Mouse (Mus musculus) liver, embryonic 14.5 days (tissue): Measurements from ENCODE around the gene Rdh19. TPM values are rescaled to one million over a fixed set of nuclear protein-coding genes. Genes with fewer than 3 reads are reported as not detected.
A peak's percentile ranks its signal among the peaks of the same experiment; 100 is the strongest.
"Not testable (repeated sequence)": the region's sequence is repeated elsewhere in the genome, so short reads cannot be mapped to it uniquely, and the experiment has no call there.

Experiments
- ATAC-seq: fragments of 200-750 bp; cut with Nextera tagmentation; 2 replicates; pipeline ENCODE4 v1.8.0; 2017; ENCODE audit warnings: moderate number of reproducible peaks, mild to moderate bottlenecking, moderate library complexity; ENCODE audit not compliant: insufficient read depth
- DNase-seq, 3 experiments: peaks; one replicate each; pipeline ENCODE4 v3.0.0-alpha.2; 2012 to 2013; ENCODE audit warnings: low read depth in 3 of 3, low spot score in 3 of 3
- H3K27ac ChIP-seq: fragments of 300-500 bp; sonication (generic); 2 replicates; pipeline ENCODE4 v1.5.1; 2014; ENCODE audit warnings: moderate library complexity, mild to moderate bottlenecking, control low read depth, inconsistent platforms
- H3K27me3 ChIP-seq: fragments of 300-500 bp; sonication (generic); 2 replicates; pipeline ENCODE4 v1.6.1; 2014; ENCODE audit warnings: mild to moderate bottlenecking, low read length, moderate library complexity; ENCODE audit not compliant: control insufficient read depth, insufficient read depth
- H3K36me3 ChIP-seq: fragments of 300-500 bp; sonication (generic); replicated peaks from 2 replicates; pipeline ENCODE4 v1.6.1; 2014; ENCODE audit warnings: low read depth; ENCODE audit not compliant: control insufficient read depth, insufficient read depth
- H3K4me1 ChIP-seq, 2 experiments: fragments of 200-500 bp in 1 of 2; fragments of 300-500 bp in 1 of 2; sonication (generic) in 1 of 2; replicated peaks; 2 replicates each; pipeline ENCODE4 v1.6.1; 2012 to 2014; ENCODE audit warnings: antibody characterized with exemption in 1 of 2, inconsistent platforms in 1 of 2, low read length in 1 of 2; ENCODE audit not compliant: control insufficient read depth in 2 of 2, insufficient read depth in 2 of 2
- H3K4me2 ChIP-seq: fragments of 300-500 bp; sonication (generic); 2 replicates; pipeline ENCODE4 v1.6.1; 2014; ENCODE audit warnings: low read depth, mild to moderate bottlenecking, control low read depth, moderate library complexity
- H3K4me3 ChIP-seq, 2 experiments: fragments of 200-500 bp in 1 of 2; fragments of 300-500 bp in 1 of 2; sonication (generic) in 1 of 2; 2 replicates each; pipeline ENCODE4 v1.5.1; 2012 to 2014; ENCODE audit warnings: low read depth in 2 of 2, low read length in 2 of 2, mild to moderate bottlenecking in 2 of 2, control low read depth in 1 of 2, inconsistent platforms in 1 of 2, moderate library complexity in 1 of 2; ENCODE audit not compliant: insufficient read depth in 1 of 2
- H3K9ac ChIP-seq: fragments of 300-500 bp; sonication (generic); replicated peaks from 2 replicates; pipeline ENCODE4 v1.6.1; 2014; ENCODE audit warnings: mild to moderate bottlenecking, control low read depth, moderate library complexity
- H3K9me3 ChIP-seq: fragments of 300-500 bp; sonication (generic); 2 replicates; pipeline ENCODE4 v1.6.1; 2016; ENCODE audit warnings: low read length, mixed read lengths; ENCODE audit not compliant: control insufficient read depth
- CTCF ChIP-seq: IDR thresholded peaks from 2 replicates; pipeline ENCODE4 v1.5.1; 2016; ENCODE audit warnings: antibody characterized with exemption, low read depth, control low read depth
- EP300 ChIP-seq: IDR thresholded peaks from 2 replicates; pipeline ENCODE4 v1.6.1; 2016; ENCODE audit warnings: antibody characterized with exemption, low read depth
- WGBS: fragments of 180-500 bp; shearing (Covaris S2); extraction: QIAGEN DNeasy Blood & Tissue Kit; methylation state at CpG from one replicate; pipeline ENCODE4 v1.1.7; 2014; ENCODE audit not compliant: insufficient replicate concordance; 5-methylcytosine and 5-hydroxymethylcytosine counted together
- polyA plus RNA-seq, 2 experiments: library from polyadenylated mRNA; depleted of rRNA in 1 of 2; stranded (reverse) in 1 of 2; unstranded in 1 of 2; fragments of >200 nt; fragmentation: Nextera tagmentation in 1 of 2; extraction: Ambion mirVana in 1 of 2; gene quantifications; 2 replicates each; pipeline versions ENCODE4 v1.2.1 to v1.2.3; 2012 to 2014

The Rdh19 gene
- polyA plus RNA-seq, 2 experiments: 0.03 TPM; not detected in 1

DNA sequence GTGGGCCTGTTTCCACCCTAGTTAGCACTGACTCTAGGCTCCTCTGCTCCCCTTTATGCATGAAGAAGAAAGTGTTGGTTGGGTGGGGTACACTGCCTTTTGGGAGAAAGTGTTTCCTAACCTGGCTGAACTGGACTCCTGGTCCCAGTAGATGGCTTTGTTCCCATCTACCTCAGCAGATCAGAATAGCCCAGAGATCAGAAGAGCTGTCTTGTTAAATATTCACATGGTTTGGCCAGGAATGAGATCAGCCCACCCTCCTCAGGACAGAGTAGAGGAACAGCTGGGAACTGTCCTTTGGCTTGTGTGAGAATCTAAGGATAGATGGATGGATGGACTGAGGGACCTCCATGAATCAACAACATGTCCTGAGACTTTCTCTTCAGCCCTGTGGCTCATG lies 33.8 kb upstream of the Rdh19 start:
- Histone ChIP-seq H3K4me2 (no peak overlapping the region), H3K36me3 (no peaks in the 10 kb centered on the region), H3K4me1 (no peaks in the 10 kb centered on the region), H3K27ac (no peak overlapping the region), H3K9ac (no peak overlapping the region), H3K9me3 (no peaks in the 10 kb centered on the region), H3K4me3 (no peak overlapping the region), H3K27me3 (no peaks in the 10 kb centered on the region)
- DNase-seq (no peak), ATAC-seq (no peak)
- no peak for TF ChIP-seq EP300
- TF ChIP-seq CTCF: no peak

GRCm38 (mm10) chr10:127817268-127817910 lies 32.3 kb upstream of the Rdh19 start:
- not testable (repeated sequence) for H3K4me1 ChIP-seq, DNase-seq, H3K9me3 ChIP-seq, H3K27me3 ChIP-seq, ATAC-seq, H3K9ac ChIP-seq, H3K4me2 ChIP-seq, H3K4me3 ChIP-seq, H3K27ac ChIP-seq, H3K36me3 ChIP-seq
- 59% methylated on average over 4 of the region's 4 CpGs for WGBS

GRCm38 (mm10) chr10:127821806-127822205 lies 27.9 kb upstream of the Rdh19 start:
- WGBS: 66% methylated on average over 2 of the region's 2 CpGs
- ATAC-seq, H3K4me2 ChIP-seq, H3K4me1 ChIP-seq, H3K27me3 ChIP-seq, H3K27ac ChIP-seq, H3K4me3 ChIP-seq, H3K9me3 ChIP-seq, H3K9ac ChIP-seq, DNase-seq, H3K36me3 ChIP-seq: not testable (repeated sequence)

DNA sequence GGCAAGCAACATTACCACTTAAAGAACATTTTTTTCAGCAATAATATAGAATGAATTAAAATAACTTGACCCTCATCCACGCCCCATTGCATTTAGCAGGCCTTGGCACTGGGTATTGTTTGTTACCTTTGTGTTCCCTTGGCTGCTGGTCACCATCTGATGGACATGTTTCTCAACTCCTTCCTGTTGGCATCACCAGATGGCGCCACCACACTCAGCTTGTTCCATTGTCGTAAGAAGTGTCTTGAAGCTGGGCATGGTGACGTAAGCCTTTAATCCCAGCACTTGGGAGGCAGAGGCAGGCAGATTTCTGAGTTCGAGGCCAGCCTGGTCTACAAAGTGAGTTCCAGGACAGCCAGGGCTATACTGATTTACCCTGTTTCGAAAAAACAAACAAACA lies 24.3 kb upstream of the Rdh19 start:
- TF ChIP-seq EP300 (no peak), CTCF (peak; percentile 58)
- WGBS: 50% methylated on average over 6 of the region's 6 CpGs
- Histone ChIP-seq H3K4me1 (no peaks in the 10 kb centered on the region), H3K27me3 (no peaks in the 10 kb centered on the region), H3K9ac (no peak overlapping the region), H3K4me2 (no peak overlapping the region), H3K36me3 (no peaks in the 10 kb centered on the region), H3K27ac (no peak overlapping the region), H3K9me3 (no peaks in the 10 kb centered on the region), H3K4me3 (no peak overlapping the region)
- ATAC-seq (no peak), DNase-seq (peak in 2 of 3 experiments; percentile 3 to 4)

DNA sequence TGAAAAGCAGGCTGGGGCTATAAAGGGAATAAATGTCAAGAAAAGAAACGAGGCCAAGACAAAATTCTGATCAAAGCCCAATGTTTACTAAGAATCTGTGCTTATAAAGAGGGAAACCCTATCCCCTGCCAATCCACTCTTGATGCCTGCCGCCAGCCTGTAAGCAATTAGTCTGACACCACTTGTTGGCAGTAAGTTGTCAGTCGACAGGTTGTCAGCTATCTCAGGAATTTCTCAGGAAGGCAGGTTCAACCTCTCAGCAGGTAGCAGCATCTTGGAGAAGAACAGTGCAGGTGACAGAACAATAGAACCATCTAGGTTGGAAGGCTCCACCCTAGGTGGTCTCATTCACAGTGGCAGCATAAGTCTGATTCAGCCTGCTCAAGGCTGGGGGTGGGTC lies 20.6 kb upstream of the Rdh19 start:
- no peaks in the 10 kb centered on the region for H3K36me3 ChIP-seq
- ATAC-seq (no peak), DNase-seq (no peak)
- 57% methylated on average over 3 of the region's 3 CpGs for WGBS
- no peak overlapping the region for H3K4me2 ChIP-seq
- no peaks in the 10 kb centered on the region for H3K4me1 ChIP-seq
- no peak for TF ChIP-seq CTCF
- TF ChIP-seq EP300: no peak
- no peak overlapping the region for H3K4me3 ChIP-seq
- no peaks in the 10 kb centered on the region for H3K27me3 ChIP-seq
- no peak overlapping the region for H3K9ac ChIP-seq
- no peak overlapping the region for H3K27ac ChIP-seq
- H3K9me3 ChIP-seq: no peaks in the 10 kb centered on the region

GRCm38 (mm10) chr10:127834186-127834585 lies 15.5 kb upstream of the Rdh19 start:
- H3K36me3 ChIP-seq, H3K4me1 ChIP-seq, H3K4me3 ChIP-seq, DNase-seq, H3K27ac ChIP-seq, H3K4me2 ChIP-seq, H3K9me3 ChIP-seq, ATAC-seq, H3K9ac ChIP-seq, H3K27me3 ChIP-seq: not testable (repeated sequence)
- 79% methylated on average over 1 of the region's 1 CpGs for WGBS
